Mouse (Mus musculus) hindbrain, postnatal 0 days (tissue): ENCODE data around the gene Serp2. TPM values are rescaled to one million over a fixed set of nuclear protein-coding genes. Genes with fewer than 3 reads are reported as not detected.

Experiments used
- ATAC-seq: fragments of 200-750 bp; cut with Nextera tagmentation; 2 replicates; pipeline ENCODE4 v1.8.0; 2017; ENCODE audit warnings: mild to moderate bottlenecking, moderate TSS enrichment, moderate library complexity
- DNase-seq: peaks from one replicate; pipeline ENCODE4 v3.0.0-alpha.2; 2015; ENCODE audit warnings: low spot score
- H3K27ac ChIP-seq: fragments of 300-500 bp; sonication (generic); 2 replicates; pipeline ENCODE4 v1.5.1; 2014; ENCODE audit warnings: mild to moderate bottlenecking
- H3K27me3 ChIP-seq: fragments of 300-500 bp; sonication (generic); 2 replicates; pipeline ENCODE4 v1.6.1; 2014; ENCODE audit warnings: low read length, mixed read lengths; ENCODE audit not compliant: insufficient read depth
- H3K36me3 ChIP-seq: fragments of 300-500 bp; sonication (generic); 2 replicates; pipeline ENCODE4 v1.6.1; 2014; ENCODE audit warnings: low read length, mixed read lengths; ENCODE audit not compliant: insufficient read depth
- H3K4me1 ChIP-seq: fragments of 300-500 bp; sonication (generic); 2 replicates; pipeline ENCODE4 v1.6.1; 2014; ENCODE audit warnings: antibody characterized with exemption, low read length, mixed read lengths; ENCODE audit not compliant: insufficient read depth
- H3K4me2 ChIP-seq: fragments of 300-500 bp; sonication (generic); 2 replicates; pipeline ENCODE4 v1.6.1; 2014; ENCODE audit warnings: low read depth, mild to moderate bottlenecking, low read length, moderate library complexity, mixed read lengths
- H3K4me3 ChIP-seq: fragments of 300-500 bp; sonication (generic); 2 replicates; pipeline ENCODE4 v1.5.1; 2014; ENCODE audit warnings: low read length
- H3K9ac ChIP-seq: fragments of 300-500 bp; sonication (generic); replicated peaks from 2 replicates; pipeline ENCODE4 v1.6.1; 2014; ENCODE audit warnings: mild to moderate bottlenecking, low read length, moderate library complexity, mixed read lengths
- H3K9me3 ChIP-seq: fragments of 300-500 bp; sonication (generic); 2 replicates; pipeline ENCODE4 v1.6.1; 2016; ENCODE audit warnings: low read length, mixed read lengths
- CTCF ChIP-seq: IDR thresholded peaks from 2 replicates; pipeline ENCODE4 v1.5.1; 2016; ENCODE audit warnings: antibody characterized with exemption, control low read depth, low read depth
- WGBS: fragments of 180-500 bp; shearing (Covaris S2); extraction: QIAGEN DNeasy Blood & Tissue Kit; methylation state at CpG from one replicate; pipeline ENCODE4 v1.1.7; 2014; 5-methylcytosine and 5-hydroxymethylcytosine counted together
- polyA plus RNA-seq: library from polyadenylated mRNA; unstranded; fragments of >200 nt; fragmentation: Nextera tagmentation; extraction: Ambion mirVana; gene quantifications from 2 replicates; pipeline ENCODE4 v1.2.1, GENCODE M21; 2015
- total RNA-seq: library from RNA; depleted of rRNA; stranded (reverse); fragments of >200 nt; gene quantifications from 2 replicates; pipeline ENCODE4 v1.2.3, GENCODE M21; 2014

The Serp2 gene
- total and polyA plus RNA-seq, 2 experiments from 2014 or later: 187 to 243 TPM

GRCm38 (mm10) chr14:76507357-76507756 is 49.3 kb downstream of the Serp2 start:
- no peak for ATAC-seq
- Histone ChIP-seq H3K9me3 (no peaks in the 10 kb centered on the region), H3K36me3 (peaks cover 3% of the 10 kb centered on the region; the same call in 1 of the 2 replicates), H3K9ac (peak overlapping the region; percentile 99; the same call in 1 of the 2 replicates), H3K27ac (peak overlapping the region; percentile 100; the same call in 1 of the 2 replicates), H3K4me1 (no peaks in the 10 kb centered on the region; the same call in 1 of the 2 replicates), H3K4me3 (peak overlapping the region; percentile 74), H3K27me3 (no peaks in the 10 kb centered on the region), H3K4me2 (peak overlapping the region; percentile 64)
- WGBS: 83% methylated on average over 7 of the region's 7 CpGs
- TF ChIP-seq CTCF: no peak
- DNase-seq: no peak

DNA sequence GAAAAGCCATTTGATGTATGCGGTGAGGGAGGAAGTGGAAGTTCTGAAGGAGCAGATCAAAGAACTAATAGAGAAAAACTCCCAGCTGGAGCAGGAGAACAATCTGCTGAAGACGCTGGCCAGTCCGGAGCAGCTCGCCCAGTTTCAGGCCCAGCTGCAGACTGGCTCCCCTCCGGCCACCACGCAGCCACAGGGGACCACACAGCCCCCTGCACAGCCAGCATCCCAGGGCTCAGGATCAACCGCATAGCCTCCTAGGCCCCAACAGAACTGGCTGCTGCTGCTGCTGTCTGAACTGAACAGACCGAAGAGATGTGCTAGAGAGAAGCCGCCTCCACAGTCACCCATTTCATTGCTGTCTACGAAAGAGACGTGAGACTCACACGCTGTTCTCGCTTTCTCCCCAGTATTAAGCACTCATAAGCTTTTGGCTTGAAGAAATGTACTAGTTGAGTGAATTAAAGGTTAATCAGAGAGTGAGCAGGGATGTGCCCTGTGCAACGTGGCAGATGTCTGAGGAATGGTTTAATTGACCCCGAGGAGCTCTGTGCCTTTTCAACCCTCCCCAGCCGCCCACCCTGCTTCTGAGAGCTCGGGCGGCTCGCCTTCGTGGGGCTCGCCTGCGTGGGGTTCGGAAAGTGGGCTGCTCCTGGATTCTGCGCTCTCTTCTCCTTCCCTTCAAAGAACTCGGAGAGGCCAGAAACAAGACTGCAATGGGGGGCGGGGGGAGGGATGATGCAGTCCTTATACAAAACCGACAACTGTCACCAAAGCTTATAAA is 50.1 kb downstream of the Serp2 start:
- no peaks in the 10 kb centered on the region; the same call in 1 of the 2 replicates for H3K4me1 ChIP-seq
- peak overlapping the region; percentile 74 for H3K4me3 ChIP-seq
- peaks cover 3% of the 10 kb centered on the region; the same call in 1 of the 2 replicates for H3K36me3 ChIP-seq
- peak overlapping the region; percentile 100 for H3K27ac ChIP-seq
- H3K9me3 ChIP-seq: no peaks in the 10 kb centered on the region
- no peak for DNase-seq
- no peaks in the 10 kb centered on the region for H3K27me3 ChIP-seq
- no peak for TF ChIP-seq CTCF
- 23% methylated on average over 27 of the region's 27 CpGs for WGBS
- peak overlapping the region; percentile 64 for H3K4me2 ChIP-seq
- peak overlapping the region; percentile 99 for H3K9ac ChIP-seq
- ATAC-seq: no peak

GRCm38 (mm10) chr14:76505439-76506220 is 51.1 kb downstream of the Serp2 start:
- peaks cover under 1% of the 10 kb centered on the region; the same call in 1 of the 2 replicates for H3K4me1 ChIP-seq
- no peak for TF ChIP-seq CTCF
- H3K4me2 ChIP-seq: peak overlapping the region; percentile 64
- under 1% methylated on average over 31 of the region's 31 CpGs for WGBS
- peaks cover 3% of the 10 kb centered on the region; the same call in 1 of the 2 replicates for H3K36me3 ChIP-seq
- H3K27me3 ChIP-seq: no peaks in the 10 kb centered on the region
- ATAC-seq: peak; percentile 89
- peak; percentile 96 for DNase-seq
- peak overlapping the region; percentile 99 for H3K9ac ChIP-seq
- no peaks in the 10 kb centered on the region for H3K9me3 ChIP-seq
- H3K4me3 ChIP-seq: peak overlapping the region; percentile 74
- H3K27ac ChIP-seq: peak overlapping the region; percentile 100

GRCm38 (mm10) chr14:76505101-76505438 is 51.6 kb downstream of the Serp2 start:
- no peak for TF ChIP-seq CTCF
- Histone ChIP-seq H3K4me2 (peak overlapping the region; percentile 64), H3K27ac (peak overlapping the region; percentile 100), H3K36me3 (peaks cover 2% of the 10 kb centered on the region; the same call in 1 of the 2 replicates), H3K4me1 (peaks cover 6% of the 10 kb centered on the region; the same call in 1 of the 2 replicates), H3K4me3 (peak overlapping the region; percentile 74), H3K9ac (peak overlapping the region; percentile 99), H3K27me3 (no peaks in the 10 kb centered on the region), H3K9me3 (no peaks in the 10 kb centered on the region)
- ATAC-seq (no peak), DNase-seq (no peak)
- WGBS: 0% methylated on average over 10 of the region's 10 CpGs

DNA sequence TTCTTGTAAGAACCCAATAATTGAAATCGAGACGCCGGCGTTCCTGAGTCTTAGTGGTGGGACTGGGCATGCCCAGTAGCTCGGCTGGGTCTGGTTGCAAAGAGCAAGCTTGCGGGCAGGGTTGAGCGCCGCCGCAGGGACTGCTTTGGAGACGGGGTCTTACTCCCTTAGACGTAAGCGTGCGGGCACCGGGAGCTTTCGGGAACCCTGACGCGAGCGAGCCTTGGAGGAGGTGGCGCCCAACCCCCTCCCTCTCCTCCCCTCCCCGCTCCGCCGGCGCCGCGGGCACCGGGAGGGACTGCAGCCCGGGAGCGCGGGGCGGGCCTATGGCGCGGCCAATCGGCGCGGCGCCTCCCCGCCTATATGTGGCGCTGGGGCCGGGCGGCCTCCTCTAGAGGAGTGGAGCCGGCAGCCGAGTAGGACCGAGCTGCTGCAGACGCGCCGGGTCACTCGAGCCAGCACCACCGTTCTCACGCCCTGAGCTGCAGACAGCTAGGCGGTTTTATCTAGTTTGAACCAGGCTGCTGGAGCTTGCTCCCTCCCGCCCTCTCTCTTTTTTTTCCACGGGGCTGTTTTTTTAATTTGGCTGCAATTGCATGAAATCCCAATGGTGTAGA is 52.5 kb downstream of the Serp2 start:
- H3K4me2 ChIP-seq: peak overlapping the region; percentile 64
- TF ChIP-seq CTCF: peak; percentile 25; the same call in 1 of the 2 replicates
- H3K36me3 ChIP-seq: no peaks in the 10 kb centered on the region; the same call in 1 of the 2 replicates
- peak; percentile 95 for ATAC-seq
- under 1% methylated on average over 42 of the region's 52 CpGs for WGBS
- no peaks in the 10 kb centered on the region for H3K27me3 ChIP-seq
- peaks cover 9% of the 10 kb centered on the region; the same call in 1 of the 2 replicates for H3K4me1 ChIP-seq
- DNase-seq: peak; percentile 98
- peak overlapping the region; percentile 100 for H3K27ac ChIP-seq
- no peaks in the 10 kb centered on the region for H3K9me3 ChIP-seq
- H3K9ac ChIP-seq: peak overlapping the region; percentile 99
- H3K4me3 ChIP-seq: peak overlapping the region; percentile 74

DNA sequence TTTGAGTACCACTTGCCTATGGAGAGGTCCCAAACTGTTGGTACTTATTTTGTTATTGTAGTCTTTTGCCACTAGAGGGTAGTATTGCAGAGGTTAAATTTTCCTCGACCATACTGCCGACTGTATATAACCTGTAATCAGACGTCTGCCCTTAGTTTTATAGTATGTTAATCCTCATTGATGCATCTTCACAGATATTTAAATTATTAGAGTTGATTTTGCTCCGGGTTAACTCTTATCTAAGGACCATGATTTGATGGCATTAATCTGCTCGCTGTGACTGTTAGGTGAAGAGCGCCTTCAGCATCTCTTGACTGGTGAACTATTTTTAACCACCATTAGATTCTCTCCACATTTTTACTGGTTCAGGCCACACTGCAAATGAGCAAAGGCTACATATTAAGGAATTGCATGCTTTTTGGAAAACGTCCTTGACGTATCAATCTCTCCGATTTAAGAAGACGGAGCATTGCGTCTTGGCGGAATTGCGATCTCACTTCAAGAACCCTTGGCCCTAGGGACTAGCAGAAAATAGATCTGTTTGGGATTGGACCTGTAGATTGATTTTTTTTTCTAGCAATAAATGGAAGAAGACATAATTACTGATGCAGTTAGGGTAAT is 53.3 kb downstream of the Serp2 start:
- H3K27me3 ChIP-seq: no peaks in the 10 kb centered on the region
- peak overlapping the region; percentile 100 for H3K27ac ChIP-seq
- H3K9me3 ChIP-seq: no peaks in the 10 kb centered on the region
- DNase-seq (peak; percentile 87), ATAC-seq (no peak)
- peaks cover 9% of the 10 kb centered on the region; the same call in 1 of the 2 replicates for H3K4me1 ChIP-seq
- peak overlapping the region; percentile 74 for H3K4me3 ChIP-seq
- peak; percentile 70 for TF ChIP-seq CTCF
- WGBS: 5% methylated on average over 13 of the region's 13 CpGs
- peak overlapping the region; percentile 64 for H3K4me2 ChIP-seq
- H3K9ac ChIP-seq: peak overlapping the region; percentile 99
- no peaks in the 10 kb centered on the region; the same call in 1 of the 2 replicates for H3K36me3 ChIP-seq
